Mouse (Mus musculus) myocyte (in vitro differentiated cells): Measurements from ENCODE around the gene Ccdc188. TPM values are rescaled to one million over a fixed set of nuclear protein-coding genes. Genes with fewer than 3 reads are reported as not detected.

Source experiments
- H3K27me3 ChIP-seq: one replicate; pipeline ENCODE4 v1.6.1; 2011; ENCODE audit not compliant: control insufficient read depth, insufficient read depth, insufficient read length
- H3K36me3 ChIP-seq: one replicate; pipeline ENCODE4 v1.6.1; 2011; ENCODE audit not compliant: control insufficient read depth, insufficient read depth
- H3K4me2 ChIP-seq: one replicate; pipeline ENCODE4 v1.6.1; 2011; ENCODE audit warnings: low read depth, control low read depth
- H3K4me3 ChIP-seq: one replicate; pipeline ENCODE4 v1.5.1; 2011; ENCODE audit warnings: mild to moderate bottlenecking, control low read depth, moderate library complexity
- H3K79me2 ChIP-seq: one replicate; pipeline ENCODE4 v1.6.1; 2011; ENCODE audit not compliant: control insufficient read depth, insufficient read depth
- H3ac ChIP-seq: one replicate; pipeline ENCODE4 v1.6.1; 2011; ENCODE audit not compliant: control insufficient read depth, insufficient read length
- CEBPB ChIP-seq: IDR thresholded peaks from 2 replicates; pipeline ENCODE4 v1.6.1; 2011; ENCODE audit warnings: mild to moderate bottlenecking, moderate library complexity; ENCODE audit not compliant: poor library complexity, insufficient read depth, severe bottlenecking
- E2F4 ChIP-seq: IDR thresholded peaks from one replicate; pipeline ENCODE4 v1.6.1; 2011; ENCODE audit warnings: mild to moderate bottlenecking, control low read depth, moderate library complexity; ENCODE audit not compliant: insufficient read depth
- MAX ChIP-seq: IDR thresholded peaks from one replicate; pipeline ENCODE4 v1.6.1; 2011; ENCODE audit warnings: low read depth, mild to moderate bottlenecking, control low read depth
- MYOD1 ChIP-seq, 3 experiments: IDR thresholded peaks; one replicate each; pipeline ENCODE4 v1.6.1; 2011; ENCODE audit warnings: control low read depth in 2 of 3, low read depth in 2 of 3, mild to moderate bottlenecking in 2 of 3, moderate library complexity in 1 of 3; ENCODE audit not compliant: insufficient read length in 2 of 3, control insufficient read depth in 1 of 3
- MYOG ChIP-seq, 3 experiments: IDR thresholded peaks; one replicate each; pipeline ENCODE4 v1.6.1; 2011; ENCODE audit warnings: control low read depth in 2 of 3, low read depth in 2 of 3, mild to moderate bottlenecking in 2 of 3; ENCODE audit not compliant: insufficient read length in 2 of 3, control insufficient read depth in 1 of 3, insufficient read depth in 1 of 3
- POLR2A ChIP-seq: IDR thresholded peaks from one replicate; pipeline ENCODE4 v1.6.1; 2011; ENCODE audit warnings: low read depth, mild to moderate bottlenecking, control low read depth, moderate library complexity; ENCODE audit not compliant: insufficient read length
- POLR2AphosphoS2 ChIP-seq: IDR thresholded peaks from one replicate; pipeline ENCODE4 v1.6.1; 2011; ENCODE audit warnings: low read depth, control low read depth; ENCODE audit not compliant: insufficient read length
- REST ChIP-seq: IDR thresholded peaks from one replicate; pipeline ENCODE4 v1.6.1; 2011; ENCODE audit warnings: mild to moderate bottlenecking, control low read depth, moderate library complexity; ENCODE audit not compliant: insufficient read depth, insufficient read length
- SRF ChIP-seq: IDR thresholded peaks from one replicate; pipeline ENCODE4 v1.6.1; 2011; ENCODE audit warnings: low read depth; ENCODE audit not compliant: control insufficient read depth, insufficient read length
- TCF12 ChIP-seq: IDR thresholded peaks from one replicate; pipeline ENCODE4 v1.6.1; 2011; ENCODE audit warnings: mild to moderate bottlenecking, control low read depth; ENCODE audit not compliant: poor library complexity, insufficient read depth, severe bottlenecking
- TCF3 ChIP-seq: IDR thresholded peaks from one replicate; pipeline ENCODE4 v1.6.1; 2011; ENCODE audit warnings: low read depth, control low read depth; ENCODE audit not compliant: insufficient read length
- USF1 ChIP-seq: IDR thresholded peaks from one replicate; pipeline ENCODE4 v1.6.1; 2011; ENCODE audit warnings: low read depth, mild to moderate bottlenecking, control low read depth, moderate library complexity
- polyA plus RNA-seq: library from polyadenylated mRNA; unstranded; fragments of >200 nt; fragmentation: generic; extraction: Trizol; gene quantifications from one replicate; pipeline ENCODE4 v1.2.1, GENCODE M21; 2012; ENCODE audit warnings: missing spikeins

The Ccdc188 gene
- polyA plus RNA-seq, 1 experiment = not detected

- peaks cover 5% of the 10 kb centered on the region for H3K36me3 ChIP-seq
- no peak overlapping the region for H3K4me3 ChIP-seq
- H3K27me3 ChIP-seq = no peaks in the 10 kb centered on the region
- peak overlapping the region; percentile 46 for H3K4me2 ChIP-seq
- TF ChIP-seq MYOG (IDR thresholded peaks at IDR 0.05; ENCODE audit: control insufficient read depth in 1 of 3, insufficient read depth in 1 of 3, insufficient read length in 2 of 3, low read depth in 2 of 3) (no peak), USF1 (no peak), CEBPB (no peak), MAX (no peak), REST (no peak), TCF3 (no peak), TCF12 (no peak)
- no peak overlapping the region for H3ac ChIP-seq
- peaks cover 46% of the 10 kb centered on the region for H3K79me2 ChIP-seq
Measured at GRCm38 (mm10) chr16:18228856-18229255, 11.2 kb downstream of the Ccdc188 start.

DNA sequence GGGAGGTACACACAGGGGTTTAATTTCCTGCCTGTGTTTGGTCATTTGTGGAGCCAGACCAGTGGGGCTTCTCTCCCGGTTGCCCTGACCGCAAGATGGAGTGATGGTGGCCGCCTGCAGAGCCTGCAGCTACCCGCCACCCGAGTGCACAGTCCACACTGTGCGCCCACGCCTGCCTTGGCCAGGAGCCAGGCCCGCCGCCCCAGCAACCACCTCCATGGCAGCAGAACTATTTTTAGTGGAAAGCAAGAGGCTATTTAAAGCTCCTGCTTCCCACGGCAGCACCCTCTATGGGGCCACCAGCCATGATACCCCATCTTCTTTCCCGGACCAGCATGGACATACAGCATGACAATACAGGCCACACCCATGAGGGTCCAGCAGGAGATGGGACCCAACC is 11.9 kb downstream of the Ccdc188 start:
- Histone ChIP-seq H3K4me3 (no peak overlapping the region), H3K4me2 (peak overlapping the region; percentile 66), H3K27me3 (no peaks in the 10 kb centered on the region), H3K36me3 (peaks cover 5% of the 10 kb centered on the region), H3ac (no peak overlapping the region), H3K79me2 (peaks cover 53% of the 10 kb centered on the region)
- TF ChIP-seq MYOD1 (IDR thresholded peaks at IDR 0.05; ENCODE audit: control insufficient read depth in 1 of 3, insufficient read length in 2 of 3, low read depth in 2 of 3) = peak in 1 of 3 experiments; percentile 35
- TF ChIP-seq REST = no peak

- H3K4me2 ChIP-seq = peak overlapping the region; percentile 66
- H3K4me3 ChIP-seq = no peak overlapping the region
- H3K27me3 ChIP-seq = no peaks in the 10 kb centered on the region
- H3K79me2 ChIP-seq = peaks cover 53% of the 10 kb centered on the region
- TF ChIP-seq POLR2AphosphoS2 (no peak), MAX (no peak), MYOG (IDR thresholded peaks at IDR 0.05; ENCODE audit: control insufficient read depth in 1 of 3, insufficient read depth in 1 of 3, insufficient read length in 2 of 3, low read depth in 2 of 3) (no peak), USF1 (no peak), TCF12 (no peak)
- no peak overlapping the region for H3ac ChIP-seq
- peaks cover 5% of the 10 kb centered on the region for H3K36me3 ChIP-seq
Measured at GRCm38 (mm10) chr16:18230617-18231016, 12.9 kb downstream of the Ccdc188 start.

- no peak overlapping the region for H3K4me2 ChIP-seq
- H3K36me3 ChIP-seq = peaks cover 2% of the 10 kb centered on the region
- no peaks in the 10 kb centered on the region for H3K27me3 ChIP-seq
- peaks cover 53% of the 10 kb centered on the region for H3K79me2 ChIP-seq
- H3ac ChIP-seq = no peak overlapping the region
- TF ChIP-seq TCF3 = no peak
- TF ChIP-seq TCF12 = no peak
- TF ChIP-seq CEBPB = no peak
- TF ChIP-seq REST = no peak
- TF ChIP-seq SRF = no peak
- TF ChIP-seq MYOG (IDR thresholded peaks at IDR 0.05; ENCODE audit: control insufficient read depth in 1 of 3, insufficient read depth in 1 of 3, insufficient read length in 2 of 3, low read depth in 2 of 3) = no peak
- no peak for TF ChIP-seq MYOD1 (IDR thresholded peaks at IDR 0.05; ENCODE audit: control insufficient read depth in 1 of 3, insufficient read length in 2 of 3, low read depth in 2 of 3)
- no peak for TF ChIP-seq POLR2AphosphoS2
- H3K4me3 ChIP-seq = no peak overlapping the region
Measured at GRCm38 (mm10) chr16:18231047-18231446, 13.4 kb downstream of the Ccdc188 start.

DNA sequence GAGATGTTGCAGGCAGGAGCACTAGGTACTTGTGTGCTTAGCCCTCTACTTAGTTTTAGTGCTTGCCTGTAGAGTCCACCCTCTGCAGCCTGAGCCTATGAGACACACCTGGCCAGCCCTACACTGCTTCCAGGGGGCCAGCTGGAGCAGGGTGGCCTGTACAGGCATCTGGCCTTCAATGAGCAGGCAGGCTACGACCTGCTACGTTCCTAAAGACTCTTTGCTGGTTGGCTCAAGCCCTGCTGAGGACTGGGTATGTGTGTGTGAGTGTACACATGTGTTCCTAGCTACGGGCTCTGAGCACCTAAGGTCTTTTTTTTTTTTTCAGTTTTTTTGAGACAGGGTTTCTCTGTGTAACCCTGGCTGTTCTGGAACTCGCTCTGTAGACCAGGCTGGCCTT is 13.8 kb downstream of the Ccdc188 start:
- TF ChIP-seq E2F4 (no peak), MYOD1 (IDR thresholded peaks at IDR 0.05; ENCODE audit: control insufficient read depth in 1 of 3, insufficient read length in 2 of 3, low read depth in 2 of 3) (no peak), TCF3 (no peak), MYOG (IDR thresholded peaks at IDR 0.05; ENCODE audit: control insufficient read depth in 1 of 3, insufficient read depth in 1 of 3, insufficient read length in 2 of 3, low read depth in 2 of 3) (no peak), POLR2A (no peak), MAX (no peak), POLR2AphosphoS2 (no peak), SRF (no peak), USF1 (no peak), TCF12 (no peak), REST (no peak), CEBPB (no peak)
- no peaks in the 10 kb centered on the region for H3K27me3 ChIP-seq
- no peak overlapping the region for H3K4me2 ChIP-seq
- no peak overlapping the region for H3K4me3 ChIP-seq
- peaks cover 53% of the 10 kb centered on the region for H3K79me2 ChIP-seq
- H3K36me3 ChIP-seq = no peaks in the 10 kb centered on the region
- no peak overlapping the region for H3ac ChIP-seq

DNA sequence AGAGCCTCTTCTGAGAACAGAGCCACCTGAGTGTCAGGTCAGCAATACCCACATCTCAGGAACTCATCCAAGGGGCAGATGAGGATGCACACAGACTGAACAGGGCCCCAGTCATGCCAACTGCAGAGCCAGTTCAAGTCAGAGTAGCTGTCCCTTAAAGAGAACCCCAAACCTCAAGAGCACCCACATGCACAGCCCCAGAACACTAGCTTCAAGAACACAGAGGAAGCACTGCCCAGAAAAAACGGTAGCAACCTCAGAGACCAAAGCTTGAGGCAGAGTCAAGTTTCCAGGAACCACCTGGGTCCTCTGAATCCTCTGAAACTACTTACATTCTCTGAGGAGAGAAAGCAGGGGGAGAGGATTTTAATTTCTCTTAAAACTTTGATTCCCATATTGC is 15.8 kb downstream of the Ccdc188 start:
- H3ac ChIP-seq = no peak overlapping the region

More for the DNA sequence above, 15.8 kb downstream of the Ccdc188 start:
- H3K27me3 ChIP-seq = no peaks in the 10 kb centered on the region
- peaks cover 3% of the 10 kb centered on the region for H3K36me3 ChIP-seq
- TF ChIP-seq REST (no peak), MAX (no peak), TCF3 (no peak), SRF (no peak), TCF12 (no peak), USF1 (no peak), E2F4 (no peak), MYOG (IDR thresholded peaks at IDR 0.05; ENCODE audit: control insufficient read depth in 1 of 3, insufficient read depth in 1 of 3, insufficient read length in 2 of 3, low read depth in 2 of 3) (no peak), POLR2AphosphoS2 (no peak), MYOD1 (IDR thresholded peaks at IDR 0.05; ENCODE audit: control insufficient read depth in 1 of 3, insufficient read length in 2 of 3, low read depth in 2 of 3) (no peak), POLR2A (no peak), CEBPB (no peak)
- H3K79me2 ChIP-seq = peaks cover 50% of the 10 kb centered on the region
- peak overlapping the region; percentile 64 for H3K4me3 ChIP-seq
- H3K4me2 ChIP-seq = peak overlapping the region; percentile 74
